Mouse (Mus musculus) bone marrow macrophage, adult 2 months (primary cell): Measurements from ENCODE around the gene Tmem125.
"Not testable (repeated sequence)": the region's sequence is repeated elsewhere in the genome, so short reads cannot be mapped to it uniquely, and the experiment has no call there.

Experiments used
- CTCF ChIP-seq: IDR thresholded peaks from 2 replicates; pipeline ENCODE4 v1.5.1; 2012; ENCODE audit warnings: low read depth, mild to moderate bottlenecking, low read length, moderate library complexity
- POLR2A ChIP-seq: IDR thresholded peaks from 2 replicates; pipeline ENCODE4 v1.6.1; 2012; ENCODE audit warnings: mild to moderate bottlenecking, low read depth, low read length, borderline replicate concordance

DNA sequence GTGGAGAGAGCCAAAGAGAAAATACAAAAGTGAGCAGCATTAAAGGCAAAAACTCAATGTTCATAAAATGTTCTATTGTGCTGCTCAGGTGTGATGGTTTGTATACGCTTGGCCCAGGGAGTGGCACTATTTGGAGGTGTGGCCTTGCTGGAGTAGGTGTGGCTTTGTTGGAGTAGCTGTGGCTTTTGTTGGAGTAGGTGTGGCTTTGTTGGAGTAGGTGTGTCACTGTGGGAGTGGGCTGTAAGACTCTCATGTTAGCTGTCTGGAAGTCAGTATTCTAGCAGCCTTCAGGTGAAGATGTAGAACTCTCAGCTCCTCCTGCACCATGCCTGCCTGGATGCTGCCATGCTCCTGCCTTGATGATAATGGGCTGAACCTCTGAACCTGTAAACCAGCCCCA lies 36.7 kb downstream of the Tmem125 start:
- not testable (repeated sequence) for TF ChIP-seq CTCF, POLR2A
